Mouse (Mus musculus): ENCODE measurements around the gene Llcfc1.

The Llcfc1 gene

DNA sequence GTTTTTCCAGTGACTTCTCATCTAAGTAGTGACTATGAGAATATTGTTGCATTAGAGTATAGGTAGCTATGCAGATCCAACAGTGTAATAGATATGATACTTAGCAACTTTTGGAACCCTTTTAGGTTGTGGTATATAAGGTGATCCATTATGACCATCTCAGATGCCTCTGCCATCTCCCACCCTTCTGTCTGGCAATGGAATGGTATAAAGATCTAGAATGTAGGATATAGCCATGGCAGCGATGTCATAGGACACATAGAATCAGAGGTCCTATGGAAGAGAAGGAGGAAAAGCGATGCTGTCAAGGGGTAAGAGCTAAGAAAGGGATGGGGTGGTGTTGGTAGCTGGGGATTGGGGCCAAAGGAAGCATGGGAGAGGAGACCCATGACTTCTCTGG lies at the start of gene Llcfc1:
Llcfc1 (plus strand) TSS at position 301 of the 400 bp plus-strand sequence.
- DNase-seq (ENCODE audit: low read depth in 1 of 2, low spot score in 2 of 2) = no peak

DNA sequence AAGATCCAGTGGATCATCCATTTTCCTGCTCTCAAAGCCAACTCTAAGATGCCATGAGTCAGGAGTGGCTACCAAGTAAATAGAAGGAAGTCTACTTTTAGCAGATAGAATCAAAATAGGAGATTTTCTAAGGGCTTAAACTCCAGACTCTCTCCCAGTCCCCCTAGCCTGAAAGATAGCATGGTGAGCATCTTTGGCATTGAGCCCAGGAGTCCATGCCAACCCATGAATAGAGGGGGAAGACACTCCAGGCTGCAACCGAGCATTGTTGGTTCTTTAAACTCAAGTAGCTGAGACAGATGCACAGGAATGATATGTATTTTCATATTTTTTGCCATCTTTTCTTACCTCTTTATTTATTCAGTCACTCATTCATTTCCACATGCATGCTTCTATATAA lies 49.0 kb upstream of the Llcfc1 start:
- no peak for DNase-seq (ENCODE audit: low read depth in 1 of 2, low spot score in 2 of 2)

DNA sequence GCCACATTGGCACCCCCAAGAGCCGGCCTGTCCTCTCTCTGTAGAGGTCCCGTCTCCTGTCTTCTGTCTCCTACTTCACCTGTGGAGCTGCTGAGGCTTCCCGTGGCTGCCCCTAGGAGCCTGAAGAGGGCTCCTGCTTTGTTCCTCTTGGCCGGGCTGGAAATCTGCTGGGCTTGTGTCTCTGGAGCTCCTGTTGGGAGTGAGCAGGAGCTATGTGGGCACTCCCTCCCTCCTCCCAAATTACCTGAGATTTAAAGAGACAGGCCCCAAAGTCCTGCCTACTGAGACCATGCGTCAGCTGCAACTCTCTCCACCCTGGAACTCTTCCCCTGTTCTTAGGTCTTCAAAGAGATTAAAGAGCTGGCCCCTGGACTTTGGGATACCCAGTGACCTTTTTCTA lies 48.1 kb upstream of the Llcfc1 start, which contains the start of gene Trpv6:
Trpv6 (minus strand) TSS at position 228 of the 400 bp plus-strand sequence.
- no peak for DNase-seq (ENCODE audit: low read depth in 1 of 2, low spot score in 2 of 2)

DNA sequence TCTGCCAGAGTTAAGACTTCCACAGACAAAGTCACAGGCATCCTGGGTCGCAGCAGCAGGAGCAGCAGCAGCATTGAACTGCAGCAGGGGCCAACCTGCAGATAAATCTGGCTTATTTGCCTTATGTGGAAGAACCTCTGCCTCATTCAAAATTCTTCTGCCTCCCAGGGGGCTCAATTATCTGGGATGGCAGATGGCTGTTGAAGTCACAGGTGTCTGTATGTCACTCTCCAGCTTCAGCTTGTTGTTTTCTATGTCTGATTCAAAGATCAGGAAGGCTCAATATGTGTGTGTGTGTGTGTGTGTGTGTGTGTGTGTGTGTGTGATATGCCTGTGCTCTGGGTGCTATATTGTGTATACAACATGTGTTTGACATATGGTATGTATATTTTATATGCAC lies 46.8 kb upstream of the Llcfc1 start:
- DNase-seq (ENCODE audit: low read depth in 1 of 2, low spot score in 2 of 2) = no peak

DNA sequence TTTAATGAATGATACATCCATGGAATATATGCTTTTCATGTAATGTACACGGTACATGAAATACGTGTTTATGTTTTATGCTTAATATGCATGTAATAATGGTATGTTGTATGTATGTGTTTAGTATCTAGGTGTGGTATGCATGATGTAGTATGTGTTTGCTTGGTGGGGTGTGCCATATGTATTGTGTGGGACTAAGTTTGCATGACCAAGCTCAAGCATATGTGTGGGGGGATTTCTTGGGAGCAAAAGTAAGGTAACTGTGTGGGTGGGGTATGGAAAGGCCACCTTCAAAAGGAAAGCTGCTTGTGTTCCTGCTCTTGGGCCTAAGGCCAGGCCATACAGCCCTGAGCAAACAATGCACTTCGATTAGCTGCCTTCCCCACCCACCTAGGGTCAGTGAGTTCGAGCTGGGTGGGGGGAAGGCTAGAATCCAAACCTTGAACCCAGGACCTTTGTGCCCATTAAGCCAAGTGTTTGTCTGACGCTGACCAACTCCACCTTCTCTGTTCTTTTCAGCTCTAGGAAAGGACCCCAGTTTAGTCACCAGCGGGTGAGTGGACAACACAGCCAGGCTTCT lies 46.2 kb upstream of the Llcfc1 start:
- no peak for DNase-seq (ENCODE audit: low read depth in 1 of 2, low spot score in 2 of 2)

DNA sequence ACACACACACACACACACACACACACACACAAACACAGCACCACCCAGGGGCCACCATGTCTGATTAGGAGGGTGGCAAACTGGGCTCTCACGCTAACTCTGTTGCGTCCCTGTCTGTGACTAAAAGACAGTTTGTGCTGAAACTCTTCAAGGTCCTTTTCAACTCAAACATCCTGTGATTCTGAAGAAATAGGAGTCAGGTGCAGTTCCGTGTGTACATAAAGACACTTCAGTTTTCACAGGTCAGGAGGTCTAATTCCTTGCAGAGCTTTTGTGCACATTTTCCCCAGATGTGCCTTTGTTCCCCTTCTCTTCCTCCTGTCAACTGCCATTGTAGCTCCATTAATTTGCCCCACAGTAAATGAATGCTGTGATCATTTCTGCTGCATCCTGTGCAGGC lies 43.8 kb upstream of the Llcfc1 start:
- no peak for DNase-seq (ENCODE audit: low read depth in 1 of 2, low spot score in 2 of 2)

DNA sequence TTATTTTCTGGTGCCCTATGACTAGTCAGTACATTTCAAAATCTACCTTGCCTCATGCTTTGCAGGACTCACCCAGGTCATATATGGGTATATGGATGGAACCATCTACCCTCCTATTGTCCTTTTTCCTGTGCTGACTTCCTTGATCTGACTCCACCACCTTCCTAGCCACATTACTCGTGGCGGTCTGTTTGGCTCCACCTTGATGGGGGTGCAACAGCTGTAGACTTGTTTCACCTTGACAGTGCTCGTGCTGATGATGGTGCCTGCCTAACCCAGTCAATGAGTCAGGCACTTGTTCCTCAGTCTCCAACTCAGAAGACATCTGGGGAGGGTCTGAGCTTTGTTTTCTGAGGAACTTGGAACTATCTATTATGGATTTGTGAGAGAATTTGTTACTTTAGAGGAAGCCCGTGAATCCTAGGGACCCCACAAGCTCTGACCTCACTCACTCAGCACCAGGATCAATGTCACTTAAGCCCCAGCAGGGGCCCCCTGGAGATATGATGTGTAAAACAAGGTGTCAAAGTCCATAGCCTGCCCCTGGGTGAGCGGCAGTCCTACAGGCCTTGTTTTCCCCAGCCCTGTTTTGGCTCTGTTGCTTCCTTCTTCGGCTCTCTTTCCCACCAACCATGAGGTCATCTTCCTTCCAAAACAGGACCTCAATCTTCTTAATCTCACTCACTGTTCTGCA lies 42.9 kb upstream of the Llcfc1 start:
- DNase-seq (ENCODE audit: low read depth in 1 of 2, low spot score in 2 of 2) = no peak

DNA sequence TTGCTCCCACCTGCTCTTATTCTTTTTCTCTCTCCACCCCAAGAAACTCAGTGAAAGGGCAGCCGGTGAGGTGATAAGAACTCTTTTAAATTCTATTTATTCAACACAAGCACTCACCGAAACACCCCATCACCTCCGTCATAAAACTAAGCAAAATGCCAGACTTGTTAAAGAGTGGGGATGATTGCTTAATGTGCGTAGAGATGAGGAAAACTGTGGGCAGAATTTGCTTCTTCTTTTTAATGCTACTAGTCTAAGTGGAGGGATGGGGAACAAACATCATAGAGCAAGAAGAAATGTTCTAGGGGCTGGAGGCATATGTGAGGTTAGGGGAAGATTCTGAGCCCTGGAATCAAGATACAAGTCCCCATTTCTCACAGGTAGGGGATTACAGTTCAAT lies 41.5 kb upstream of the Llcfc1 start:
- no peak for DNase-seq (ENCODE audit: low read depth in 1 of 2, low spot score in 2 of 2)

DNA sequence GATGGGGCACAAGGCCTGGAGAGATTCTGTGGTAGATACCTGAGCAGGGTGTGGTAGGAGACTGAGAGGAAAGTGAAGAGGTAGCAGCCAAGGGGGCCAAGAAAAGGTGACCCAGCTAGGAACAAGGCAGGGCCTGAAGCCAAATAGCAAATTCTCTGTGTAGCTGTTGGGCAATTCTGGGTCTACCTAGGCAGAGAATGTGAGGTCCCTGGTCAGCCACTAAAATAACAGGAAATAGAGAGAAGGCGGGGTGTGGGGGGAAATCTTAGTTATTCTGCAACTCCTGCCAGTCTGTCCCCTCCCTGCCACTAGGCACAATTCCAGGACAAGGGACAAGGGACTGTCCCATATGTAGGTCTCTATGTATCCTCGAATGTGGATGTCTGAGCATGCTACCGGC lies 41.0 kb upstream of the Llcfc1 start:
- no peak for DNase-seq (ENCODE audit: low read depth in 1 of 2, low spot score in 2 of 2)

DNA sequence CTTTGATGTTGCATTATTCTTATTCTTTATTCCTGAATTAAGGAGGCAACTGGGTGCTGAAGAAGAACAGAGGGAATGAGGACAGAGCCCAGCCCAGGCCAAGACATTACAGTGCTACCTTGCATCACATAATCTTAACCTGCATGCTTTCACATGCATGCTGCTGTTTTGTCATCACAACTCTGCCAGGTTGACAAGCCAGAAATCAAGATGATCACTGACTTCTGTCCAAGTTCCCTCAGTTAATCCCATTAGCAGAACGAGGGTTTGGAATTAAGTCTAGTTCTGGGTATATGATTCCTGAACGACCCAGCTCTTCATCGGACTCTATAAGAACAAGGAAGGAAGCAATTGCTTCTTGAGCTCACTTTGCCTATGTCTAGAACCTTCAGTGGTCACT lies 38.0 kb upstream of the Llcfc1 start:
- DNase-seq (ENCODE audit: low read depth in 1 of 2, low spot score in 2 of 2) = no peak

DNA sequence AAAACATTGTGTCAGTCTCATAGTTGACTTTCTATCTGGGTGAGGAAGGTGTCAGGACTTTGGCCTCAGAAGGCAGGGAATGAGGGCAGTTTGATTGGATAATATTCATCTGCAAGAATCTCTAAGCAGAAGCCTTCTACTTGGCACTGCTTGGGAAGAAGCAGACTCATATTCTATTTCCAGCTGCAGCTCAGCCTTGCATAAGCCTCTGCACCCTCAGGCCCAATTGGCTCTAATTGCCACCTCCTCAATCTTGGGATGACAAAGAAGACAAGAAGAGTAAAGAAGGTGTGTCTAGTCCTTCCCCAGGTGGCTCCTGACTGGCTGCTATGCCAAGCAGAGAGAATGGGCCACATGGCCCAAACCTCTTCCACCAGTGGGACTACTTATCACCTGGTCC lies 37.6 kb upstream of the Llcfc1 start:
- no peak for DNase-seq (ENCODE audit: low read depth in 1 of 2, low spot score in 2 of 2)

DNA sequence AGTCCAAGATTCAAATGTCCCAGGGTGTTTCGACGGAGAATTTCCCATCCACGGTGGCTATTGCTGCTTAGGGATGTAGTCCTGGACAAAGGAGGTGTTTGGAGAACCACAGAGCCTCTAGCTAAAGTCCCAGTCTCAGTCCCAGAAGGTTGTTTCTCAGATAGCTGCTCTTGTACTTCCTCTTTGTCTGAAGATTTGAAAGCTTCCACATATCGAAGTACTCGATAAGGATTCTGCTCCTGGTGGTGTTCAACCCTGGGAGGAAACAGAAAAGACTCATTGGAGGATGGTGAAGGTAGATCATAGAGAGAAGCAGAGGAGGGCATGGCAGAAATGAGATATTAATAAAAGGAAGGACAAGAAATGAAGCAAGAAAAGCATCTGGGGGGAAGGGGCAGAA lies 31.1 kb upstream of the Llcfc1 start:
- no peak for DNase-seq (ENCODE audit: low read depth in 1 of 2, low spot score in 2 of 2)

DNA sequence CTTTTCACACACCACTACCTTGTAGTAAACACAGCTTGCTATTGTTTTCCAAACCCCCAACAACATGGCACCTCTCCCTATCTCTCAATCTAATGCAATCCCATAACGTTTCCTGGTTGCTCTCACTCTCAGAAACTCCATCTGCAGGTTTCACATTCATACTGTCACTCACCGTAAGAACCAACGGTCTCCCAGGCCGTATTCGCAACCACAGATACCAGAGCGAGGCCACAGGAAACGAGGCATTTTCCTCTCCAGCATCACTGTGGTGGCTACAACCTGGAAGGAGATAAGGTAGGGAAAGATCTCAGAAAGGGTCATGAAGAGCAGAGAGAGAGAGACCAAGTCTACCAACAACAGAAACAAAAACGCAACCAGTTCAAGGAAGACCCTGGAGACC lies 29.6 kb upstream of the Llcfc1 start:
- no peak for DNase-seq (ENCODE audit: low read depth in 1 of 2, low spot score in 2 of 2)

DNA sequence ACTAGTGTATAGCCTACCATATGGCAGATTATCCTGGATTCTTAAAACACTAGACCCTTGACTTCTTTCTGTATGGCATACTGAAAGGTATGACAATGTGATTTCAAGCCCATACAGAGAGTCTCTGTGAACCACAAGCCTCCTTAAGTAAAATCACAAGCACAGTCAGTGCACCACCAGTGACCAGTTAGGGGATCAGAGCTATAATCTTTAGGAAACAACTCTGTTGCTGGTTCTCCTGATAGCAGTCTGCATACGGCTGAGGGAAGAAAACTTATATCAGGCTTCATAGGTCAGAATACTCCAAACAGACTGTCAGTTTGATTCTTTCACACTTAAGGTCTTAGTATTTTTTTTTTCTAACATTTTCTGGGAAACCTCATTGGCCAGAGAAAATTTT lies 25.7 kb upstream of the Llcfc1 start:
- DNase-seq (ENCODE audit: low read depth in 1 of 2, low spot score in 2 of 2) = no peak

DNA sequence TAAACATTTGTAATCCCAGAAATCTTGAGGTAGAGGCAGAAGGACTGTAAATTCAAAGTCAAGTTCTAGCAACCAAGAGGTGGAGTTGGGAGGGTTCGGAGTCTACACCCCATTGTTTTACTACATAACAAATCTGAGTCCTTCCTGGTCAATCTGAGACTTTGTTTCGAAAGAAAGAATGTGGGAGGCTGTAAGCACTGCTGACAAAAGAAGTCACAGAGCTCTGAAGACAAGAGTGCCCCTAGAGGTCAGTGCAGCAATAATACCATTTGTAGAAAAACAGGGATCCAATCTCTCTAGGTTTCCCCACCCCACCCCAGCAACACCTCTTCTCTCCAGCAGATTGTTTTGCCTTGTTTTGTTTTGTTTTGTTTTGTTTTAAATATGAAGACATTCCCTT lies 21.9 kb upstream of the Llcfc1 start:
- DNase-seq (ENCODE audit: low read depth in 1 of 2, low spot score in 2 of 2) = no peak

DNA sequence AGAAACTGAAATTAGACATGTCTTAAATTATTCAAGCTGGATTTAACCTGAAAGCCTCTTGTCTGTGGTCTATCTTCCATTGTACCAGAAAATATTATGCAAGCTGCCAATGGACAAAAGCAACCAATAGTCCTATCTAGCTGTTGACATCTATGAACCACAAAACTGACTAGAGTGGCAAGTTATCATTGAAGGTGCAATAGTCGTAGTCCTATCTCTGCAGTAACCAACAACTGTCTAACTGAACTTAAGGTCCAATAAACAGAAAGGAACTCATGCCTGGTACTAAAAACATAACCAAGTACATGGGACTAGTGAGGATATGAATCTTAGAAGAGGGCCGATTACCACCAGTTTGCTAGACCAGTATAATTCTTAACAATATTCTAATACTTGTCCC lies 7.7 kb upstream of the Llcfc1 start:
- no peak for DNase-seq (ENCODE audit: low read depth in 1 of 2, low spot score in 2 of 2)

DNA sequence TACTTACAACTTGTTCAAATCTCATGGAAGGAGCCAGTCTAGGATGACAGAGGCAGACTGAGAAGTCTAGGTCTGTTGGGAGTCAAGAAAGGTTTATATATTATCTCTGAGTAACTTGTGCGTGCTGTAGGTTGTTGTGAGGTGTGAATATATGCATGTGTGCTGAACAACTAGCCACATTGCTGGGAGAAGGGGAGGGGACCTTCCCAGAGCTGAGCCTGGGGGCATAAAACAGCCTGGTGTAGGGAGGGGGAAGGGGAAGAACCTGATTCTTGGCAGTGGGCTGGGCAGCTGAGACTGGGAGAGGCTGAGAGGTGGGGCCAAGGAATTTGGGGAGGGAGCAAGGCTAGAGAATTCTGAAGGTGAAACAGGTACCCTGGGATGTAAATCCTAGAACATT lies 3.6 kb upstream of the Llcfc1 start, which contains the start of gene Trpv5:
Trpv5 (minus strand) TSS at position 101 of the 400 bp plus-strand sequence.
- no peak for DNase-seq (ENCODE audit: low read depth in 1 of 2, low spot score in 2 of 2)

DNA sequence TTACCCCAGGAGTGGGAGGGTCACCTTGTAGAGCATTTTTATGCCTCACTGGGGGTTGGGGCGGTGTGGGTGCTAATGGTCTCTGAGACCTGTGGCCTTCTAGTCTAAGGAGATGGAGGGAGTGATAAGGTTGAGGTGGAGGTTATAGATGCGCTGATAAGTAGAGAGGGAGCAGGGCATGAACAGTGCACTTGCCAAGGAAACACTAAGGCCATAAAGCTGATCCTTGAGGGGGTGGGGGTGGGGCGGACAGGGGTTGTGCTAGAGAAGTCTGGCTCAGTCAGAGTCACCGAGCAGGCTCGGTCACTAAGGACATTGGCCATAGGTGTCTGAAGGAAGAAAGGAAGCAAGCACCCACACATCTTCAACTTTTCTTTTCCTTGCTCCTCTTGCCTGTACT lies 2.6 kb upstream of the Llcfc1 start:
- DNase-seq (ENCODE audit: low read depth in 1 of 2, low spot score in 2 of 2) = no peak

DNA sequence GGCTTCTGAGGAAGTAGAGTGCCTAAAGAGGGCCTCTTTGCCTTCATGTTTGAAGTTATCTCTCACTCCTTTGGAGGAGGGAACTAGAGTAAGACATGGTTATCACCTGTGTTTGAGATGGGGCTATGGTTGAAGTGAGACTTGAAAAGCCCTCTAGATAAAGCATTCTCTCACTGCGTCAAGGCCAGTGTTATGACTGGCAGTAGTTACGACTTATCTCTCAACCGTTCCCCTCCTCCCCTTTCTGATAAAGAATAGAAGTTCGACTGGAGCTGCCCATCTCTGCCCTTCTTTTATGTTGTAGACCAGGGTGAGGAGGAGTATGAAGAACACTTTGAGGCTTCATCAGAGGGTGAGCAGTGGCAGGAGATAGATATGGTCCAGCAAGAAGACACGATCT lies 680 bp downstream of the Llcfc1 start:
- DNase-seq (ENCODE audit: low read depth in 1 of 2, low spot score in 2 of 2) = no peak

DNA sequence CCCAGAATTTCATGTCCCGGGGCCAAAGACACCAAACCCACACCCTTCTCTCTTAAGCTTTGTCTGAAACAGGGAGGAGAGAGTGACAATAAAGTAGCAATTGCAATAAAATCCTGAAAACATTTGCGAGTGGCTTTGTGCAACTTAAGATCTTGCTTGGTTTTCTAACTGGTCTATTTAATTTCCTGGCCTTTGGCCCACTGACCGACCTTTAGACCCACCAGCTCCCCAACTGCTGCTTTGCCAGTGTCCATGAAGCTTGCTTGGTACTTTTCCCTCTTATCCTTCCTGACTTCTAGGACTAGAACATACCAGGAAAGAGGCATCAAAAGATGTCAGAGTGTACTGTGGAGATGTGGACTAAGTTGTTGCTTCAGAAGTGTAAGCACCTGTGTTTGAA lies 1.4 kb downstream of the Llcfc1 start:
- DNase-seq (ENCODE audit: low read depth in 1 of 2, low spot score in 2 of 2) = no peak

DNA sequence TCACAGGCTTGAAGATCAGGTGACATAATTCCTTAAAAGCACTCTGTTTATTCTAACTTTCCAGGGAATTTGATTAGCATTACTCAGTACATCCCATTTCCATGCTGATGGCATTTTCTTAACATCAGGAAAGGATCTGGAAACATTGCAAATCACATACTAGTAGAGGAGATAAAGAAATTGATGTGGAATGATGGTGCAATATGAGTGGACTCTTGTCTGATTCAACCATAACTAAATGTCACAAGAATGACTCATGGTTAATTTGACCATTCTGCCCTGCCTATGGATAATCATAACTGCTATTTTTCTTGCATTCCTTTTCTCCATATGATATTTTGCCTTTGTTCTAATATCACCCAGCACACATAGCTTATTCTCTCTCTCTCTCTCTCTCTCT lies 8.0 kb downstream of the Llcfc1 start:
- DNase-seq (ENCODE audit: low read depth in 1 of 2, low spot score in 2 of 2) = no peak

DNA sequence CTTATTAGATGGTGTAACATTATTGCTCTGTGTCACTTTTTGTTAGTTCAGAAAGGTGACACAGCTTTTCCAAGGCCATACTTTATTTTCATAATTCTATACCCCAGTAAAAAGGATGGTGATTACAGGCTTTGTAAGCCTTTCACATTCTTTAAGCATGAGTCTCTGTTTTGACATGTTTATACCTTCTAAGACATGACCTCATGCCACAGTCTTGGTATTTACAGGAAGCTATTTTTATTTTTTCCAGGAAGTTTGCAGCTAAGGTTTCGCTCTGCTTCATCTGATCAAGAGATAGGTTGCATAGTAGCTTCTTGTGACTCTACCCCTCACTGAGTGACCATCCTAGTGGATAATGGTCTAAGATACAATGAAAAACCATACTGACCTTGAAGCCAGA lies 10.2 kb downstream of the Llcfc1 start:
- no peak for DNase-seq (ENCODE audit: low read depth in 1 of 2, low spot score in 2 of 2)

DNA sequence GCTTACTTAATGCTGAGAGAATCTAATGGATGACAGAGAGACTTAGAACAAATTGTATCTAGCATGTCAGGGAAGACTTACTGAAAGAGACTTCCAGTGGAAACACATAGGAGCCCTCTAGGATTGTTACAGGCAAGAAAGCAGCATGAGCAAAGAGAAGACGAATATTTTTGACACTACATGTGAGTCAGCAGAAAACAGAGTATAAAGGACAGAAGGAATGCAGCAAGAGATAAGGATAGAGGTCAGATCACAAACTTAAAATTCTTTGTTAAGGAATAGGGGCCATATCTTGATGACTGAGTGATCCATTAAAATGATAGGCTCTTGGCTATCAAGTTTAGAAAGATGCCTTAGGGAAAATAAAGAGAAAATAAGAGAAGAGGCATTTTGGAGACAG lies 17.0 kb downstream of the Llcfc1 start:
- DNase-seq (ENCODE audit: low read depth in 1 of 2, low spot score in 2 of 2) = no peak
